Mouse (Mus musculus): ENCODE data around the gene Ebf1.

Gene Ebf1

GRCm38 (mm10) chr11:44785479-44785878 lies 168.4 kb downstream of the Ebf1 start:
- DNase-seq: no peak

GRCm38 (mm10) chr11:44788003-44788402 lies 170.9 kb downstream of the Ebf1 start:
- DNase-seq: no peak

- no peak for DNase-seq
These were observed 175.7 kb downstream of the Ebf1 start for GRCm38 (mm10) chr11:44792816-44793215.

- DNase-seq: no peak
These were observed 177.8 kb downstream of the Ebf1 start for GRCm38 (mm10) chr11:44794883-44795282.

- no peak for DNase-seq
These were observed 178.7 kb downstream of the Ebf1 start for GRCm38 (mm10) chr11:44795767-44796166.

GRCm38 (mm10) chr11:44798270-44798669 lies 181.2 kb downstream of the Ebf1 start:
- peak; percentile 9 for DNase-seq

- DNase-seq: no peak
These were observed 186.9 kb downstream of the Ebf1 start for GRCm38 (mm10) chr11:44804046-44804445.

GRCm38 (mm10) chr11:44806589-44806988 lies 189.5 kb downstream of the Ebf1 start:
- DNase-seq: no peak

GRCm38 (mm10) chr11:44808855-44809546 lies 191.9 kb downstream of the Ebf1 start:
- no peak for DNase-seq

- no peak for DNase-seq
These were observed 193.9 kb downstream of the Ebf1 start for GRCm38 (mm10) chr11:44811007-44811406.

- DNase-seq: no peak
These were observed 195.2 kb downstream of the Ebf1 start for GRCm38 (mm10) chr11:44812193-44812746.

- DNase-seq: peak; percentile 40
These were observed 196.4 kb downstream of the Ebf1 start for GRCm38 (mm10) chr11:44813534-44813933.

GRCm38 (mm10) chr11:44814847-44815246 lies 197.7 kb downstream of the Ebf1 start:
- DNase-seq: no peak

GRCm38 (mm10) chr11:44815991-44816390 lies 198.9 kb downstream of the Ebf1 start:
- DNase-seq: no peak

- DNase-seq: no peak
These were observed 205.2 kb downstream of the Ebf1 start for GRCm38 (mm10) chr11:44822312-44822711.

GRCm38 (mm10) chr11:44832227-44832939 lies 215.3 kb downstream of the Ebf1 start:
- no peak for DNase-seq

GRCm38 (mm10) chr11:44832940-44833254 lies 215.8 kb downstream of the Ebf1 start:
- no peak for DNase-seq

- DNase-seq: no peak
These were observed 216.4 kb downstream of the Ebf1 start for GRCm38 (mm10) chr11:44833351-44833996.

GRCm38 (mm10) chr11:44835166-44835565 lies 218.0 kb downstream of the Ebf1 start:
- no peak for DNase-seq

GRCm38 (mm10) chr11:44837592-44837991 lies 220.5 kb downstream of the Ebf1 start:
- no peak for DNase-seq

- DNase-seq: no peak
These were observed 224.3 kb downstream of the Ebf1 start for GRCm38 (mm10) chr11:44841127-44842056.

GRCm38 (mm10) chr11:44851874-44852273 lies 234.8 kb downstream of the Ebf1 start:
- DNase-seq: no peak

- DNase-seq: no peak
These were observed 235.8 kb downstream of the Ebf1 start for GRCm38 (mm10) chr11:44852921-44853320.
